19 mouse cellular contexts compared by ENCODE assay signal in genomic region chr4:49016701-49017100, GRCm38 (mm10). TPM values are rescaled to one million over a fixed set of nuclear protein-coding genes. Genes with fewer than 3 reads are reported as not detected.
"Had no signal": no experiment of that assay in that cellular context is flagged by ENCODE, and none has a peak within 500 bp of the region (broad histone marks: within the 10 kb centered on the region; RNA-seq: fewer than 3 reads in every experiment).

No protein-coding gene starts in this region.

- H3K4me2 ChIP-seq: neural tube, embryonic 13.5 days; neural tube, embryonic 15.5 days; stomach, embryonic 15.5 days had no signal

- H3K36me3 ChIP-seq: neural tube, embryonic 13.5 days; neural tube, embryonic 15.5 days; stomach, embryonic 15.5 days had no signal

- DNase-seq: retina, postnatal 1 day; right cerebral cortex, adult 18-20 months; right cerebral cortex, postnatal 14 days; right cerebral cortex, postnatal 25 days; right cerebral cortex, postnatal 4 days; spleen, adult 18-20 months; thymus, adult 18-20 months; thymus, adult 2 months; thymus, postnatal 14 days; thymus, postnatal 25 days; thymus, postnatal 36 days; thymus, postnatal 4 days had no signal

- H3K9ac ChIP-seq: neural tube, embryonic 13.5 days; neural tube, embryonic 15.5 days; stomach, embryonic 15.5 days had no signal

- H3K27me3 ChIP-seq: neural tube, embryonic 13.5 days; neural tube, embryonic 15.5 days; stomach, embryonic 15.5 days had no signal

- H3K9me3 ChIP-seq: neural tube, embryonic 13.5 days; neural tube, embryonic 15.5 days; stomach, embryonic 15.5 days had no signal

- H3K4me3 ChIP-seq: neural tube, embryonic 13.5 days; neural tube, embryonic 15.5 days; stomach, embryonic 15.5 days had no signal

- H3K4me1 ChIP-seq: neural tube, embryonic 13.5 days; neural tube, embryonic 15.5 days; stomach, embryonic 15.5 days had no signal

- H3K27ac ChIP-seq: neural tube, embryonic 13.5 days; neural tube, embryonic 15.5 days; stomach, embryonic 15.5 days; stomach, postnatal 0 days had no signal

RNA-seq across cellular contexts. Expression of gene Plppr1, which starts 42.4 kb away (rescaled TPM):
- total RNA-seq: neutrophil, adult 5-6 weeks had no signal
- polyA plus RNA-seq: testis, adult 2 months; urinary bladder, adult 2 months had no signal
